Mouse (Mus musculus) lung, adult 2 months (tissue): Measurements from ENCODE around the gene Klc1.

Experiments used
- CTCF ChIP-seq: fragments of 200-500 bp; IDR thresholded peaks from 2 replicates; pipeline ENCODE4 v1.5.1; 2011; ENCODE audit warnings: mild to moderate bottlenecking, low read length, control low read depth; ENCODE audit not compliant: insufficient read depth
- POLR2A ChIP-seq: fragments of 200-500 bp; IDR thresholded peaks from 2 replicates; pipeline ENCODE4 v1.6.1; 2011; ENCODE audit warnings: low read depth, mild to moderate bottlenecking, control low read depth, low read length, borderline replicate concordance; ENCODE audit errors: extremely low read depth

DNA sequence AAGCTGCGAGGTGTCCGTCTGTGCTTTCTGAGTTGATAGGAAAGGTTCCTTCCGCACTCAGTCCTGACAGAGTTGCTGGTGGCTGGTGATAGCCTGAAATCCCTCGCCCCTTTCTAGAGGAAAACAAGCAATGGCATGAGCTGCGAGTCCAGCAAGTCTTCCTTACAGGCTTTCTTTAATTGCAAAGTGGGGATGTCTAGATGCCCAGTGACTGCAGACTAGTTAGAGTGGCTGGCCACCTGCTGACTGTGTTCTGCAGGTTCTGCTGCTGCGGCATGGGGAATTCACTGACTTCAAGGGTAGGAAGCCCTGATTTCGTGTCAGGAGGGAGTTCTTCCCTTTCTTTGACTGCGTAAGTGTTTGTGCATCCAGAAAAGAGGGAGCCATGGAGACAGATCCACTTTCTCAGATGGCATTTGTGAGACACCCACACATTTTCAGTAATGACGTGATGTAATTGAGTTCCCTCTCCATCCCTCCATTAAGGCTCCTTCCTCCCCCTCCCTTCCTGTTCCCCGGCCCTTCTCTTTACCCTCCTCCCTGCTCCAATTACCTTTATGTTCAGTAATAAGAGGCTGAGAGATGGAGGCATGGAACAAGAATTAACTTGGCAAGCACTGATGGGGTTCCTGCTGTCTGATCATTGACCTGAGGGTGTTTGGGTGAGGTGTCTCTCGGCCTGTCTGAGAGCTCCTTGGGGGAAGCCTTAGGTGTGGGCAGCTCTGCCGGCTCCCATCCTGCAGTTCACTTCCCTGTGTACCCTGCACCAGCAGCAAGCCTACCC, 33.1 kb upstream of the Klc1 start:
- TF ChIP-seq CTCF (no peak), POLR2A (no peak)
